Mouse (Mus musculus) erythroblast, embryonic 14.5 days (primary cell): ENCODE results near the gene Carhsp1.

ENCODE experiments used
- GATA1 ChIP-seq: IDR thresholded peaks from 2 replicates; pipeline ENCODE4 v1.6.1; 2012; ENCODE audit warnings: low read length, inconsistent platforms, mixed read lengths
- TAL1 ChIP-seq: IDR thresholded peaks from 3 replicates; pipeline ENCODE4 v1.6.1; 2012; ENCODE audit warnings: low read length, inconsistent platforms, mixed read lengths

- TF ChIP-seq GATA1 (no peak), TAL1 (no peak)
Measured at GRCm38 (mm10) chr16:8643855-8644254, 28.1 kb downstream of the Carhsp1 start.
